Mouse (Mus musculus) intestine, embryonic 16.5 days (tissue): ENCODE results near the gene Ccdc91. TPM values are rescaled to one million over a fixed set of nuclear protein-coding genes. Genes with fewer than 3 reads are reported as not detected.

Experiments used
- ATAC-seq: fragments of 200-750 bp; cut with Nextera tagmentation; 2 replicates; pipeline ENCODE4 v1.8.0; 2017; ENCODE audit warnings: moderate TSS enrichment, moderate library complexity
- H3K27ac ChIP-seq: fragments of 300-500 bp; sonication (generic); 2 replicates; pipeline ENCODE4 v1.5.1; 2014; ENCODE audit warnings: mild to moderate bottlenecking, low read length
- H3K27me3 ChIP-seq: fragments of 300-500 bp; sonication (generic); replicated peaks from 2 replicates; pipeline ENCODE4 v1.6.1; 2014; ENCODE audit warnings: low read length, control low read depth, mixed read lengths; ENCODE audit not compliant: control insufficient read depth, insufficient read depth
- H3K36me3 ChIP-seq: fragments of 300-500 bp; sonication (generic); 2 replicates; pipeline ENCODE4 v1.6.1; 2014; ENCODE audit warnings: low read length, control low read depth; ENCODE audit not compliant: control insufficient read depth, insufficient read depth
- H3K4me1 ChIP-seq: fragments of 300-500 bp; sonication (generic); 2 replicates; pipeline ENCODE4 v1.6.1; 2014; ENCODE audit warnings: low read length, control low read depth, mixed read lengths; ENCODE audit not compliant: control insufficient read depth, insufficient read depth
- H3K4me2 ChIP-seq: fragments of 300-500 bp; sonication (generic); 2 replicates; pipeline ENCODE4 v1.6.1; 2014; ENCODE audit warnings: low read depth, low read length, control low read depth
- H3K4me3 ChIP-seq: fragments of 300-500 bp; sonication (generic); 2 replicates; pipeline ENCODE4 v1.5.1; 2014; ENCODE audit warnings: mild to moderate bottlenecking, low read length
- H3K9ac ChIP-seq: fragments of 300-500 bp; sonication (generic); 2 replicates; pipeline ENCODE4 v1.6.1; 2014; ENCODE audit warnings: low read depth, low read length
- H3K9me3 ChIP-seq: fragments of 300-500 bp; sonication (generic); 2 replicates; pipeline ENCODE4 v1.6.1; 2016; ENCODE audit warnings: low read length, control low read depth; ENCODE audit not compliant: control insufficient read depth
- WGBS: fragments of 180-500 bp; shearing (Covaris S2); extraction: QIAGEN DNeasy Blood & Tissue Kit; methylation state at CpG from one replicate; pipeline ENCODE4 v1.1.7; 2014; 5-methylcytosine and 5-hydroxymethylcytosine counted together
- polyA plus RNA-seq: library from polyadenylated mRNA; unstranded; fragments of >200 nt; fragmentation: Nextera tagmentation; extraction: Ambion mirVana; gene quantifications from 2 replicates; pipeline ENCODE4 v1.2.1, GENCODE M21; 2015

Gene Ccdc91
- polyA plus RNA-seq, 1 experiment from 2014 or later, result 29.8 TPM

DNA sequence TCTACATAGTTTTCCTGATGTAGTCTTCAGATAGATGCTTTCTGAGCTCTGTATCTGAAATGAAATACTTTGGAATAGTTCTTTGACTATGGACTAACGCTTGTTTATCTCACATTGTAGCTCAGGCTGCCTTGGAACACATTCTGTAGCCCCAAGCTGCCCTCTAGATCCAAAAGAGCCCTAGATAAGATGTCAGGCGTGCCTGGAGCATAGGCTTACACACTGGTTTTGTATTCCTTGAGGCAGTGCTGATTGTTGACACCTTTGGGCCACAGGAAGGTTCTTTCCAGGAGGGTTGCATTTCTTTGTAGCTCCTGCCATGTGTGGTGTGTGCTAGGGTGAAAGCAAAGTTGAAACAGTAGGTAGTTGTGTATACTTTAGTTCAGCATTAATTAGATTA, 139.7 kb downstream of the Ccdc91 start:
- ATAC-seq, result no peak
- H3K9ac ChIP-seq, result no peak overlapping the region
- H3K27me3 ChIP-seq, result no peaks in the 10 kb centered on the region
- H3K9me3 ChIP-seq, result no peaks in the 10 kb centered on the region
- H3K4me3 ChIP-seq, result no peak overlapping the region
- no peak overlapping the region for H3K27ac ChIP-seq
- WGBS, result 81% methylated on average over 2 of the region's 2 CpGs
- H3K4me1 ChIP-seq, result no peaks in the 10 kb centered on the region
- no peaks in the 10 kb centered on the region for H3K36me3 ChIP-seq
- no peak overlapping the region for H3K4me2 ChIP-seq

DNA sequence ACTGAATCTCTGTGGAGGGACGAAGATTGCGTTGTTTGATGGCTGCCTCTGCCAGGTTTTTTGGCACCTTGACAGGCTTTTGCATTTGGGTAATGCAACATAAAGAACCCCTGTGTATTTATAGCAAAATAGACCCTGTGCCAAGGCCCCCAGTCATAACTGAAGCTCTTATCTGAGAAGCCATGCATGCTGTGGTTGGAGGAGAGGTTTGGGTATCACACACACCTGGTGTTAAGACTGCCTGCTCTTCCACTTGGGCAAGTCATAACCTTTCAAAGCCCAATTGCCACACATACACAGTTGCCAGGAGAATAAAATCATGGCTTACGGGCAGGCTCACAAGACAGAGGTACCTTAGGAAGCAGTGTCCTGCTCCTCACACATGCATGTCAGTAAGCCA, 147.5 kb downstream of the Ccdc91 start:
- no peak overlapping the region for H3K4me2 ChIP-seq
- no peaks in the 10 kb centered on the region for H3K36me3 ChIP-seq
- no peaks in the 10 kb centered on the region for H3K4me1 ChIP-seq
- ATAC-seq, result no peak
- H3K27me3 ChIP-seq, result no peaks in the 10 kb centered on the region
- H3K27ac ChIP-seq, result no peak overlapping the region
- WGBS, result 88% methylated on average over 3 of the region's 3 CpGs
- no peak overlapping the region for H3K9ac ChIP-seq
- H3K9me3 ChIP-seq, result no peaks in the 10 kb centered on the region
- H3K4me3 ChIP-seq, result no peak overlapping the region

DNA sequence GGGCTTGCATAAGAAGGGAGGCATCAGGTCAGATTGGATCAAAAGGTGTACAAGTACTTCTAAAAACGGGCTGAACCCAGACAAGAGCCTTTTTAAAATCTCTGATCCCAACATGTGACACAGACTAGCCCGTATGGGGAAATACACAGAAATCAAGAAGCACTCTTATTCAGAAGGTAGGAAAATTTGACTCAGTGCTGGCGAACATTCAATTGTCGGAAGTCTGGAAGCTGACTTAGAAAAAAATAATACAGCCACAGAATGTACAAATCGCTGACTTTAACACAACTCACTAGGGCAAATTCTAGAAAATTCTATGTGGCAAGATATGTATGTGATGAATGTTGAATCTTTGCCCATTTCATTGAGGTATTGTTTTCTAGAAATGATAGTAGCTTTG, 160.8 kb downstream of the Ccdc91 start:
- H3K27me3 ChIP-seq, result no peaks in the 10 kb centered on the region
- WGBS, result 81% methylated on average over 5 of the region's 5 CpGs
- H3K4me3 ChIP-seq, result no peak overlapping the region
- H3K9ac ChIP-seq, result no peak overlapping the region
- no peaks in the 10 kb centered on the region for H3K36me3 ChIP-seq
- no peak overlapping the region for H3K27ac ChIP-seq
- no peak for ATAC-seq
- no peaks in the 10 kb centered on the region for H3K9me3 ChIP-seq
- H3K4me2 ChIP-seq, result no peak overlapping the region
- no peaks in the 10 kb centered on the region for H3K4me1 ChIP-seq

DNA sequence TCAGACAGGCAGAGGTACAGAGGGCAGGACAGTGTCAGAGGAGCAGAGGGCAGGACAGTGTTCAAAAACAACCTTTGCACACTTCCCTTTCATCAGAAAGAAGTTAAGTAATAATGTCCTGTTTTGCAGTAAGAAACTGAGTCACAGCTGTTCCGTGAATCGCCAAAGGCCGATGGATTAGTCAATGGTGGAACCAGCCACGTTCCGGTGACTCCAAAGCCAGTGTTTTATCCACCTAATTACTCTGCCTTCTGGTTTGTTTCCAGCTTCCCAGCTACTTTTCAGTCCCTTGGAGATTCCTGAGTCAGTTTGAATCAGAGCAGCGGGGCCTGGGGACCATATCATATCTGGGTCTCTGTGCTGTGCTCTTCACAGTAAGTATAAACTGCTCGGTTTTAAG, 168.2 kb downstream of the Ccdc91 start:
- Histone ChIP-seq H3K4me1 (0 out of 2 replicates have a peak, but pooled peaks cover 2% of the 10 kb centered on the region), H3K4me2 (no peak overlapping the region), H3K27me3 (no peaks in the 10 kb centered on the region), H3K27ac (no peak overlapping the region), H3K4me3 (no peak overlapping the region), H3K9ac (no peak overlapping the region), H3K36me3 (no peaks in the 10 kb centered on the region), H3K9me3 (no peaks in the 10 kb centered on the region)
- ATAC-seq, result no peak
- WGBS, result 82% methylated on average over 7 of the region's 7 CpGs

DNA sequence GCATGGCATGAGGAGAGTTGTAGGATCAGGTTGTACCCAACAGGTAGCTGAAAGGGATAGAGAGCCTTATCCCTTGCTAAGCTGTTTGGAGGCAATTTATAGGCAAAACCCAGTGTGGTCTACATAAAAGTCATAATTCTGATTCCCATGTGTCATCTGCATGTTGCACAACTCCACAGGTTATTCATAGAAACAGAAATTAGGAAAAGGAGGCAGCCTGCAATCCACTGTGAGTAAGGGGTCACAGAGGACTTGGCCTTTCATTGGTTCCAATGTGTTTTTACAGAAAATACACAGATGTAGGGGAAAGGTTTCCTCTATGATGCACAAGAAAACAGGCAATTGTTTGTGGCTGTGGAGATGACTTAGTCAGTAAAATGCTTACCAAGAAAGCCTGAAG, 168.8 kb downstream of the Ccdc91 start:
- H3K36me3 ChIP-seq, result no peaks in the 10 kb centered on the region
- 0 out of 2 replicates have a peak, but pooled peaks cover 2% of the 10 kb centered on the region for H3K4me1 ChIP-seq
- no peak overlapping the region for H3K27ac ChIP-seq
- H3K27me3 ChIP-seq, result no peaks in the 10 kb centered on the region
- H3K9ac ChIP-seq, result no peak overlapping the region
- H3K9me3 ChIP-seq, result no peaks in the 10 kb centered on the region
- H3K4me2 ChIP-seq, result no peak overlapping the region
- H3K4me3 ChIP-seq, result no peak overlapping the region
- ATAC-seq, result no peak

DNA sequence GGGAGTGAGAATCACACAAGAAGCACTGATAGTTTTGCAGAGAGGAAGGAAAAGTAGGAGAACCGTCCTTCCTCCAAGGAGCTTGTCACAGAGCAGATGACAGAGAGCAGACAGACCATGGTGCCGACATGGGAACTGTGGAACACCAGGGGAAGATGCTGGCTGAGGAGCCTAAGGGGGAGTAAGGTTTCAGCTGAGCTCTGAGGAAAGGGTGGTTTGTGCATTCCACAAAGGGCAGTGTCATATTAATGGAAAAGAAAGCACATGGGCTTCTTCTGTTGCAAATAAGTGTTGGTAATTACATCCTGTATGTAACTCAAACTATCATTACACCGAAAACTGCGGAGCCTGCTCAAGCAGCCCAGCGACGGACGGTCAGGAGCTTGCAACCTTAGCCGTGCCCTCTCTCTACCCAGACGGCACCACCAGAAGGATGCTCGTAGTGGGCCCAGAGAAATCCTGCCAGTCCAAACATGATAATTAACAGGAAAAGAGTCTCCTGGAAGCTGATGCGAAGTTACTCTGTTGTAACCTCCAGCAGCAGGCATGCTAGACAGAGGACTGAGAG, 170.9 kb downstream of the Ccdc91 start:
- H3K36me3 ChIP-seq, result no peaks in the 10 kb centered on the region
- ATAC-seq, result no peak
- 67% methylated on average over 11 of the region's 11 CpGs for WGBS

DNA sequence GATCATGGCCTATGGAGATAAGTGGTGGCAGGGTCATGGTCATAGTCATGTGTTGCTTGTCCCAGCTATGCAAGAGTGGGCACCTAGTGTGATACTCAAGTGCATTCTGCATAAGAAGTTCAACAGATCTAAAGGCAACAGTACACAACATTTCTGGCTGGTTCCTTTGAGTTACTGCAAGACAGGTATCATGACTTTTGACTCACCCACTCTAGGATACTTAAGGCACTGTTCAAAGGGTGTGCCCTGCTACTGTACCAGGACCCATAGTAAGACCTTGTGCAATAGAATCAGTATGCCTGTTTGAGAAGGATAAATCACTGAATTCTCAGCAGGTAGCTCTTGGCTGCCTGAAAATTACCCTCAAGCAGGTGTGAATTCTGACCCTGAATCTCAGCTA, 182.4 kb downstream of the Ccdc91 start:
- no peaks in the 10 kb centered on the region for H3K27me3 ChIP-seq
- H3K27ac ChIP-seq, result no peak overlapping the region
- H3K36me3 ChIP-seq, result no peaks in the 10 kb centered on the region
- H3K9ac ChIP-seq, result no peak overlapping the region
- no peak for ATAC-seq
- H3K9me3 ChIP-seq, result no peaks in the 10 kb centered on the region
- H3K4me2 ChIP-seq, result no peak overlapping the region
- no peak overlapping the region for H3K4me3 ChIP-seq
- H3K4me1 ChIP-seq, result no peaks in the 10 kb centered on the region

More for the DNA sequence above, 170.9 kb downstream of the Ccdc91 start:
- Histone ChIP-seq H3K27me3 (no peaks in the 10 kb centered on the region), H3K4me3 (no peak overlapping the region), H3K4me2 (no peak overlapping the region), H3K9me3 (no peaks in the 10 kb centered on the region), H3K9ac (no peak overlapping the region), H3K4me1 (0 out of 2 replicates have a peak, but pooled peaks cover 2% of the 10 kb centered on the region), H3K27ac (no peak overlapping the region)

DNA sequence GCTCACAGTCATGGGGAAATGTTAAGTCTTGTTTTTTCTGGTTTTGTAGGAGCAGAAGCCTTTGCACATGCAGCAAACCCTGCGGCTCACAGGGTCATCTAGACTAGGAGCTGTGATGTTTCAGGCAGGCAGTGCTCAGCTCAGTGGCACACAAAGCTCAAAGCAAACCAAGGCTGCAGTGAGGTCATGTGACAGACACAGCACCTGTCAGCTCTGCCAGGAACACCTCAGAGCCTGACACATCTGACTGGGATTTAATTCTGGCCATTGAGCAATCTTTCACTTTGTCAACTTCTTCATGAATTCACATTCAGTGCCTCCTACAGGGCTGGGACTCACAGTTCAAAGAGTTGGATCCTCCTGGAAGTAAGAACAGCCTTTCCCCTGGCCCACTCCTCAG, 185.1 kb downstream of the Ccdc91 start:
- Histone ChIP-seq H3K9me3 (no peaks in the 10 kb centered on the region), H3K27ac (no peak overlapping the region), H3K4me2 (no peak overlapping the region), H3K4me3 (no peak overlapping the region), H3K9ac (no peak overlapping the region), H3K27me3 (no peaks in the 10 kb centered on the region), H3K4me1 (no peaks in the 10 kb centered on the region), H3K36me3 (no peaks in the 10 kb centered on the region)
- ATAC-seq, result no peak
- 63% methylated on average over 1 of the region's 1 CpGs for WGBS

DNA sequence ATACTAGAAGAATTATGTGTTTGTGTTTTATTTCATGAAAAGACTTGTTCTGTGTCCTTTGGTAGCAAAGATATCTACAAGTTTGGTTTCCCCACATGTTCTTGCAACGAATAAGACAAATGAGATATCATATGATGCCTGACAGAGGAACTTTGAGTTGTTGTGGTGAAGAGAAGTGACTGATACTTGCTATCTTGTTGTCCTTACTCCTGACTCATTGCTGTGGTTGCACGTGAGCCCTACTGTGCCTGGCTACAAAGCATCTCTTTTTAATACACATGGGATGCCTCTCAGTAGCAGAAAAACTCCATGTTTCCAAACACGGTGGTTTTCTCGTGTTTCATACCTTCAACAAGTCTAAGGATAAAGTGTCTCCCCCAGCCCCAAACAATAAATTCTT, 186.2 kb downstream of the Ccdc91 start:
- no peaks in the 10 kb centered on the region for H3K27me3 ChIP-seq
- WGBS, result 70% methylated on average over 4 of the region's 4 CpGs
- H3K36me3 ChIP-seq, result no peaks in the 10 kb centered on the region
- no peak overlapping the region for H3K27ac ChIP-seq
- H3K9ac ChIP-seq, result no peak overlapping the region
- no peak overlapping the region for H3K4me3 ChIP-seq
- H3K4me2 ChIP-seq, result no peak overlapping the region
- no peak for ATAC-seq
- H3K4me1 ChIP-seq, result no peaks in the 10 kb centered on the region
- no peaks in the 10 kb centered on the region for H3K9me3 ChIP-seq

DNA sequence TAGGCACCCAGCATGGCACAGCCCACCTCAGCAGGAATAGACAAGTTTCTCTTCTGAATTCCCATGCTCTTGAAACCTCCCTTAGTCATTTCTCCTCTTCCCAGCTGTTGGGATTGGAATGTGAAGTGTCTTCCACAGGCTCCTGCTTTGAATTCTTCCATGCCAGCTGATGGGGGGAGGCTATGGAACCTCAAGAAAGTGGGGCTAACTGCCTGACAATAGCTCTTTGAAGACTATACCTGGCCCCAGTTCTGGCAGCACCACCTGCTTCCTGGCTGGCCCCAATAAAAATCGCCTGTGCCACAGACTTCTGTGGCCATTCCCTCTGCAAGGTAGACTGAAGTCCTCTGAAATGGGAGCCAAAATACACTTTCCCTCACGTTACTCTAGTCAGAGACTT, 187.0 kb downstream of the Ccdc91 start:
- H3K4me3 ChIP-seq, result no peak overlapping the region
- WGBS, result 78% methylated on average over 2 of the region's 2 CpGs
- no peaks in the 10 kb centered on the region for H3K4me1 ChIP-seq
- no peaks in the 10 kb centered on the region for H3K27me3 ChIP-seq
- no peak for ATAC-seq
- H3K4me2 ChIP-seq, result no peak overlapping the region
- H3K9me3 ChIP-seq, result no peaks in the 10 kb centered on the region
- H3K36me3 ChIP-seq, result no peaks in the 10 kb centered on the region
- H3K9ac ChIP-seq, result no peak overlapping the region
- H3K27ac ChIP-seq, result no peak overlapping the region
